Mouse (Mus musculus): ENCODE results near the gene Nav2.

Nav2 gene

DNA sequence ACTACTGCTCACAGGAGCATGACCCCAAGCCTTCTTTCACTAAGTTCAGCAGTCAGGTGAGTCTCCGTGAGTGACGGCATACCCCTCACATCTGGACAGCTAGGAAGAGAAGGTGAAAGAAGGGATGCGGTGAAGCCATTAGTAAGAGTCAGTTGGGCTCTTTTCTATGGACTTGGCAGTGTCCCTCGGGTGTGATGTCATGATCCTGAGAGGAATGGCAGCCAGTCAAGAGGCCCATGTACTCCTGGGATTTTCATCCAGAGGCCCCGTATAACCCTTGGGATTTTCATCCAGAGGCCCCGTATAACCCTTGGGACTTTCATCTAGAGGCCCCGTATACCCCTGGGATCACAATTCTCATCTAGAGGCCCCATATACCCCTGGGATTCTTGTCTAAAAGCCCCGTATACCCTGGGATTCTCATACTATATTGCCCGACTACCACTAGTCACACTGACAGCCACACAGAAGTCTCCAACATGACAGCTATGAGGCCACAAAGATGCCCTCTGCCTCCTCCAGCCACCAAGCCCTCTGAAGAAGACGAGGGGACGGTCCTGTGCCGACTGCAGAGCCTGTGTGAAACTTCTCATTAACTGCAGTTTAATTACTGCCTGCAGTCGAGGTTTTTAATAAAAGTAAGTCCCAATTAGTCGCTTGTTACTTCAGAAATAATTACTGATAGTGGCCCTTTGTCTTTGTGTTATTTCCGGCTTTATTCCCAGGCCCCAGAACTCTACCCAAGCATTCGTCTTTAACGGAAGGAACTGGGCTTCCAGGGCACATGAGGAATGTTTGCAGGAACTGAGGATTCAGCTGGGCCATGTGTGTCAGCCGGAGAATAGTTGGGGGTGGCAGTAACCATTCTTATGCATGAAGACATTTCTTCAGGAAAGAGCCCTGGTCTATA lies 251.4 kb downstream of the Nav2 start:
- no peak for DNase-seq (ENCODE audit: low read depth, low spot score)

DNA sequence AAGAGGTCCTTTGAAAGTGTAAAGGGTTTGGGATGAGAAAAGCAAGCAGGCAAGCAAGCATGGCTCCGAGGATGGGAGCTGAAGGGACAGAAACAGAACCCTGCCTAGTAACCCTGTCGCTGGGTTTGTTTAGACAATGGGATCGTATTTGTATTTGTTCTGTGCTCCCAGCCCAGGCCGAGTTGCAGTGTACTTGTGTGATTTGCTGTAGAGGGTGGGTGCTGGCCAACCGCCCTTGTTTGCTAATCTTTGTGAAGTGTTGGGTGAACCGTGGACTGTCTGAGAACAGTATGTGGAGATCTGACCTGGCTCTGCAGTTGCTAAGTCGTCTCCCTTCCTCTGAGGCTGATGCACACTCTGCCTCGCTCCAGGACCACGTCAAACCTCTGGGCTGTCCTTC lies 253.6 kb downstream of the Nav2 start:
- no peak for DNase-seq (ENCODE audit: low read depth, low spot score)

DNA sequence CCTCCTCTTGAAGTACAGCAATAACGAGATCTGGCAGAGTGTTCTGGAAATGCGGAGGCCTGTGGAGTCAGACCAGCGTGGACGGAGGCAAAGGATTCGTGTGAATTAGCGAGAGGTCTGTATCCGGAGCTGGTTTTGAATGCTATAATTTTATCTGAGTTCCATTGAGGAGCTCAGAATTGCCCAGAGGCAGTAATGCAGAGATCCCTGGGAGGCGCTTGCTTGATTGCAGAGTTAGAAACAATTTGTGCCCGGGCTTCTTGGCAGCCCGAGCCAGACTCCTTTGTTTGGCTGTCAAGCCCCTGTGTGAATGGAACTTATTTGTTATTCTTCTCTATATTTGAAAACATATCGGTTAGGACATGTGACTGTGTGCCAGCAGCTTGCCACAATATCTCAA lies 255.3 kb downstream of the Nav2 start:
- DNase-seq (ENCODE audit: low read depth, low spot score), result no peak

DNA sequence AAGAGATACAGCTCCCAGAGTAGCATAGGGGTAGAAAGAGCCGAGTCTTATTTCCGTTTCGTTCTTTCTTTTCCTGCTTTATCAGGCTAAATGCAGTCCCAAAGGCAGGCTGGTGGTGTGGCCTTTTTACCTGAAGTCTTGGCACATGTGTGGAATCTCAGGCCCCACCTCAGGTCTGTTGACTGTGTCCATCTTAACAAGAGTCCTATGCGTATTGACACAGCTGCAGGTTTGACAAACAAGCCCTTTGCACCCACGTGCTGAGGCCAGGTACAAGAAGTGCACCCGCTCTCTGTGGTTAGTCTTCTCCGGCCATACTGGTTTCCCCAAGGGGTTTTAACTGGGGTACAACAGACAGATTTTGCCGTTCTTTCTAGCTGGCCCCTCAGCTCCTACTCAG lies 256.4 kb downstream of the Nav2 start:
- DNase-seq (ENCODE audit: low read depth, low spot score), result no peak

DNA sequence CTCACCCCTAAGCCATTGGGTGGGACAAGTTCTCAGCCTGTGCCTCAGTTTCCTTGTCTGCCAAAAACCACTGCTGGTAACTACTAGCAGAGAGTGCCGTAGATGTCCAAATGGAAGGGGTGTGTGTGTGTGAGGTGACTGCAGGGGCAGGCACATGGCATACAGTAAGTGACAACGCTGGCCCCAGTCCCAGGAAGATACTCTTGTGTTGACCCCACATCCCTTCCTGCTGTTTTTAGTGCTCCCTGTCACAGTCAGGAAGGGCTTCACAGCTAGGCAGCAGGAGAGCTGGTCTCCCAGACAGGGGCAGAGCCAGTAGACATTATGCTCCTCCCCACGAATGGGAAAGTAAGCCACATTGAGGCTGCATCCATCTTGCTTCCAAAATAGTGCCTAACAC lies 264.4 kb downstream of the Nav2 start:
- DNase-seq (ENCODE audit: low read depth, low spot score), result no peak

DNA sequence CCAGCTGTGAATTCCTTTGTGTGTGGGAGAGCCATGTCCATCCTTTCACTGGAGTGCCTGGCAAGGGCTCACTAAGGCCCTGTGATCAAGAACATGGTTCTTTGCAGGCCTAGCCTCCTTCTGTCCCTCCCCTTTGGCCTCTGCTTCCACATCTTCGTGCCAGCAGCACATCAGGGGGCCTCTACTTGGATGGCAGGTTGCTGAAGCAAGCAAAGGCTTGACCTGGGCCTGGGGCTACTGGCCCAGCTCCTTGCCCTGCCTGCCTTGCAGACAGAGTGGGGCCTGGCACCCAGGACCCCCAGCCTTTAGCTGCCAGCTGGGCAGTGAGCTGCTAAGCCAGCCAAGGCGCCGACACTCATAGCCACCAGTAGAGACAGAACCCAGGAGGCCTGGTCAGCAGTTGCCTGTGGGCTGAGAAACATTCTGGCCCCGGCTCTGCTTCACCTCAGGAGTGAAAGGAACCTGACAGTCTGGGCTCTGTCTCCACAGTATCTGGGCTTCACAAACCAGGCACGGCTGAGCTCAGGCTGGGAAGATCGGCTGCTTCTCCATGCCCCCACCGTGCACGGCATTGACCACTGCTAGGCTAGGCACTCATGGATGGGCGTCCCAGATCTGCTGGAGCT lies 267.4 kb downstream of the Nav2 start:
- DNase-seq (ENCODE audit: low read depth, low spot score), result no peak

DNA sequence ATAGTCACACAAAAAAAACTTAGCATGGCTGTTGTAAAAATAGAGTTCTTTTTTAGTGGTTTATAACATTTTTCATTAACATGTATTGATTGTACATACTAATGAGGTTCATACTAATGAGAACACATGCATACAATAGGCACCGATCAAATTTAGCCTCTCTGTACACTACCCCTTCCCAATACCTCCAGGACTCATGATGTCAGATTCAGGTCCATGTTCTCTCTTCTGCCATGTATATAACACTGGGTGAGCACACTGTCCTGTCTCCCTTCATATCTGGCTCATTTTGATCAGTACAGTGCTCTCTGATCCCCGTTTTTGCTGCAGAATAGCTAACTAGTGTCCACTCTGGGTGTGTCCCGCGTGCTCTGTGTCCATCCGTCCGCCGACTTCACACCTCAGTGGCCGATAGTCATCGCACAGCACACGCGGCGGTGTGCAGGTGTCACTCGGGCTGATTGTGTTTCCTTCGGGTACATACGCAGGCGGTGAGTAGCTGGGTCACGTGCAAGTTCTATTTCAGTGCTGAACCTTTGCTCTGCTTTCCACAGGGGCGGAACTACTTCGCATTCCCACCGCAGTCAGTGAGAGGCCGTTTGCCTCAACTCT lies 268.2 kb downstream of the Nav2 start:
- no peak for DNase-seq (ENCODE audit: low read depth, low spot score)

DNA sequence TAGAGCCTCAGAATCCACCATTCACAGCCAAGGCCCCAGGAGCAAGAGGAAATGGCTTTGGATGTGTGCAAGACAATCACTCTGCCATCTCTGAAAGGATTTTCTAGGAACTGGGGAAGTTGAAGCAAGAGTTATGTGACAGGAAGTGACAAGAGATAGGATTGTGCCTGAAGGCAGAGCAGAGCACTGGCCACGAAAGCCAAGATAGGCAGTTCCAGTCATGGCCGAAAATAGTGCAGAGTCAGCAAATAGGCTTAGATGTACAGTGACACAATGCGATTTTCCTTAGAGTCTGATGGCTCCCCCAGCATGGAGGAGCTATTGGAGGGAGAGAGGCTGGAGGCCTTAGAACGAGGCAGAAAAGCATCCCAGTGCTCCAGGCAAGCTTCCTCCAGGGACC lies 269.7 kb downstream of the Nav2 start:
- DNase-seq (ENCODE audit: low read depth, low spot score), result no peak

DNA sequence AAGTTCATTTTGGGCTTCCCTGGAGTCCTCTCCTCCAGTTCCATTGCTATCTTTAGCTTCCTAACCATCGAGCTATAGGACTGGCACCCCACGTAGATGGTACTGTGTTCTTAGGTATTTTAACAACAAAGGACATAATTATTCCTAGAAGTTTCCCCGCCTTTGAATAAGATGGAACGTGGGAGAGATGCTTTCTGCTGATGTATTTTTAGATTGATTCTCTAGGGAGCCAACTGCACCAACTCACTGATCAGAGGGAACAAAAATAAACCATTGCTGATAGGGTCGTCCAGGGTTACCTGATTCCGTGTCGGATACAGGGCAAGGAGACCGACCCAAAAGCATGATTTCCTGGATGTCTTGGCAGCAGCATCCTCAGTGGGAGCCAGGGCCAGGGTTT lies 272.5 kb downstream of the Nav2 start:
- no peak for DNase-seq (ENCODE audit: low read depth, low spot score)

DNA sequence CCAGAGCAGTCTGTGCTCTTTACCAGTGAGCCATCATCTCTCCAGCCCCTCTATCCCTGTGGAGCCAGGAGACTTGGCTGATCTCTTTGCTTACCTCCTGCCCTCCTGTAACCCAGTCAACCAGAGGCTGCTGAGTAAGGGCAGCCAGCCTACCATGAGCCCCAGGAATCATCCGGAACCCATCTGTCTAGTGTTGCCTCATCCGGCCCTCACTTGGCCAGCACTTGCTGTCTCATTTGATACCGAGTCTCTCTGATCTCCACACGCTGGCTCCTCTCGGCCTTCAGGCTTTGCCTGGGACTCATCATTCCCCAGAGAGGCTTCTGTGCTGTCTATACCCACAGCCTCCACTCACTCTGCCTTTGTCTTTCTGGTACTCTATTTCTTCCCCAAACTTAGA lies 273.9 kb downstream of the Nav2 start:
- DNase-seq (ENCODE audit: low read depth, low spot score), result no peak

DNA sequence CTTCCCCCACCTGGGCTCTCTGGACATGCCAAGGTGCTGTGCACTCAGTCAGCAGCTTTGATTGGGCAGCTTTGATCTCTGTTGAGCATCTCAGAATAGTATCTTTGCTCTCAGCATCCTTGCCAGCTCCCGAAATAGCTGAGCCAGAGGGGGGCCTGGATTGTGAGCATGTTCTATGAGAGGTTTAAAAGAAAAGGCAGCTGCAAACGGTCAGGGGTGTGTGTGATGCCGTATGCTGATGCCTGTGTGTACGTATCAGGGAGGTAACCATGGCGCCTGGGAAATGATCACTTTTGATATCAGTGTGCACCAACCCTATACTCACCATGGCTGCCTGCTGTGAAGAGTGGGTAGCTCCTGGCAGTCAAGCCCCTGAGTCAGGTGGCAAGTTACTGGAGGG lies 275.2 kb downstream of the Nav2 start:
- DNase-seq (ENCODE audit: low read depth, low spot score), result no peak

DNA sequence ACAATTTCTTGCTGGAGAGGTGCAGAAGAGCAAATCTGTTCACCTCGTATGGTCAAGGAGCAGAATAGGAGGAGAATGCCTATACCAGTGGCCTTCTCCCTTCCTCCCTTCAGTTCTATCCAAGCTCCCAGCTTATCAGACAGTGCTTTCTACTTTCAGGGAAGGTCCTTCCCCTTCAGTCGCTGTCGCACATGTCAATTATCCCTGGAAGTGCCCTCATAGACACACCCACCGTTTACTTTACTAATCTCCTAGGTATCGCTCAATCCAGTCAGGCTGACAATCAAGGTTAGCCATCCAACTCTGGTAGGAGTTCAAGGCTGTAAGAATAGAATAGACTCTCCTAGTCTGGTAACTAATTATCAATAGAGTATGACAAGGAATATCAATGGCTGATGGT lies 277.5 kb downstream of the Nav2 start:
- no peak for DNase-seq (ENCODE audit: low read depth, low spot score)

DNA sequence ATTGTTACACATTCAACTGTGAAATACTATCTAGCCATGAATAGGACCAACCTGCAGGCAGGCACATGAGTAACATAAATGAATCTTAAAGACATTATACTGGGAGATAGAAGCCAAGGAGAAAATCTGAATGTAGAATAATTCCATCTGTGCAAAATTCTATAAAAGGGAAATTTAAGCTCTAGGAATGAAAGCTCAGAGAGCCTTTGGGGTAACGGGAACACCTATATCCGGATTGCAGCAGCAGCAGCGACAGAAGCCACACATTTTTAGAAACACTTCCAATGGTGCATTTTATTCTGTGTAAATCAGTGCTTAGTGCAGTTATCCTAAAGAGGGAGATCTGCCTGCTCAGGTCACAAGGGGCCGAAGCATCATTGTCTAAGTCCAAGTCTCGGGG lies 280.8 kb downstream of the Nav2 start:
- no peak for DNase-seq (ENCODE audit: low read depth, low spot score)

DNA sequence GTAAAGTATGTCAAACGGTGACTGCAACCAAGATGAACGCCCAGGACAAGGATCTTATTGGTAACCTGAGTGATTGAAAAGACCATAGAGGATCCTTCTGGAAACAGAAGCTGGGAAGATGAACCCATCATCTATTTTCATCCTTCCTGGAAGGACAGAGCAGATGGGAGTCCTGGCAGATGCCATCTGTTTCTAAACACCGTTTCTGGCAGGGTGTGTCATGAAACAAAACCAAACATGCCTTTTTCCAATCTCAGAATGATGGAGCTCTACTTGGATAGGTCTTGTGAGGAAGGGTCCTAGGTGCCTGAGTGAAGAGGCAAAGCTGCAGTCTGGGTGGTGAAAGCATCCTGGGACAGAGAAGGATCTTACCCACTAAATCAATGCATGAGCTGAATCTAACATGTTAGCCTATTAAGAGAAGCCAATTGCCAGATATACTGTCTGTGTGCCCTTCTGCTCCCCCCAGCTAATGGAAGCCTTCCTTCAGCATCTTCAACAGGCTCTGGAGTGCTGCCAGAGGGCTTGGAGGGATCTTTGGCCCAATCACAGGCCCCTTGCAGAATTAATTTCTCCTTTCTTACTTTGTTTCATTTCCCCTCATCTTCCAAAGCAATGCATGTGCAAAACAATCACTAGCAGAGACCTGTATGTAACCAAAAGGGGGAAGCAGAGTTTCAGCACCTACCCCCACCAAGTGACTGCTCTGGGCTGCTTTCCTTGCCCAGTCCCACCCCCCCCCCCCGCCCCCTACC lies 281.9 kb downstream of the Nav2 start:
- DNase-seq (ENCODE audit: low read depth, low spot score), result no peak

DNA sequence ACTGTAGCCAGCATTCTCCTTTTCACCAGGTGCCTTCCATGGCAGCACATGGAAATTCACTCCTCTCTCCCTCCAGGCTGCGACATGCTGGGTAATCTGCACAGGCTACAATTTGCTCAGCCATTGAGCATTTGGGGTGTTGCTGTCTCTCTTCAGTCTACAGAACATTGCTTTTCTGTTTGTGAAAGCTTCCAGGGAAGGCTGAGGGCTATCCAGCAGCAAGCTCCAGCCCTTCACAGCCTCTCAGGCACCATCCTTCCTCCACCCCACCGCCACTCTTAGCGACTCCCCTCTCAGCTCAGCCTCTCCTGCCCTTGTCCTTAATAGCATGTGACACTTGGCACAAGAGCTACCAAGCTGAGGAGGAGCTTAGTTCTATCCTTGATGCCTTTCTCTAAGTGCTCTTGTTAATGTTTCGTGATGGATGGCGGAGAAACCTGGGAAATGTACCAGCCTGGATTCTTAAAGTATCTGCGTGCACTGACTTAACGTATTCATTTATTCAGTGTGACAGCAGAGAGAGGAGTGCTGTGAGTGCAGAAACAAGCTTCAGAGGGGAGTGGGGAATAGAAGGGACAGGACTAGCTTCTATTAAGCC lies 282.7 kb downstream of the Nav2 start:
- DNase-seq (ENCODE audit: low read depth, low spot score), result no peak

DNA sequence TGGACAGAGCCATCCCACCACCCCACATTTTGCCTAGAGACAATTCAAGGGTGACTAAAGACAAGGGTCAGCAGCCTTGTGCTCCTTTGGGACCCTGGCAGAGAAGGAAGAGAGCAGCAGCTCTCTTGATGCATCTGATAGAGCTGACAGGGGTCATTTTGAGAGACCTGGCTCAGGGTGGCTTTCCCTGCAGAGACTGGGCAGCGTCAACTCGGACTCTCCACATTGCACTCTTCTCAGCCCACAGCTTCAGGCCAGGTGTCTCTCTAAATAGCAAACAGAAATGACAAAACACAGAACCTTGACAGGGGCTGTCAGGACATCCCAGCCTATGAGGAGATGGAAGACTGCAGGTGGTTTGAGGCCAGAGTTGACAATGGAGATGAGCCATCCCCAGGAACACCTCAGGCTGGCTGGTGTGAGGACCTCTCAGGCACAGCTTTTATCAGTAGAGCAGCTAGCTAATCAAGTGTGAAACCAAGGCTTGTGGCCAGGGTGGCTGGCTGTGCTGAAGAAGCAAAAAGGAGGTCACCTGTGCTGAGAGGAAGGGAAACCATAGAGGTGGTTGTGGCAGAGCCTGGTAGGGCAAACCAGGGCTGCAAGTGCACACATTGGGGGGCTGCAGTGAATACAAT lies 283.7 kb downstream of the Nav2 start:
- no peak for DNase-seq (ENCODE audit: low read depth, low spot score)

DNA sequence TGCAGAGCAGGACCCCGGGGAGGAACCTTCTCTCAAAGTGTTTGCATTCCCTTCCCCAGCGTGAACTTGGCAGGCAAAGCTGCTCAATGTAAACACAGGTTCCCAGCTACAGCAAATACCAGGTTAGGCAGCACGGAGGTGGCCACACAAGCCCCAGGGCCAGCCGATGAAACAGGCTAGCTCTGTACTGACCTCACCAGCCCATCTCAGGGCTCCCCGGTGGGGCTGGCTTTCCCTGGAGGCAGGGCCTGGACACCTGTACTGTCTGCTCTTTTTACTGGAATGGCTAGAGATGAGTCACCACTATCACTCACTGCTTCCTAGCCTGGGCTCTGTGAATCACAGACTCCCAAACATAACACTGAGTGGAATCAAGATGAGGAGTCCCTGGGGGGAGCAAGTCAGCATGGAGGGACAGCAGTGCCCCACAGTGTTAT lies 287.2 kb downstream of the Nav2 start:
- DNase-seq (ENCODE audit: low read depth, low spot score), result no peak

DNA sequence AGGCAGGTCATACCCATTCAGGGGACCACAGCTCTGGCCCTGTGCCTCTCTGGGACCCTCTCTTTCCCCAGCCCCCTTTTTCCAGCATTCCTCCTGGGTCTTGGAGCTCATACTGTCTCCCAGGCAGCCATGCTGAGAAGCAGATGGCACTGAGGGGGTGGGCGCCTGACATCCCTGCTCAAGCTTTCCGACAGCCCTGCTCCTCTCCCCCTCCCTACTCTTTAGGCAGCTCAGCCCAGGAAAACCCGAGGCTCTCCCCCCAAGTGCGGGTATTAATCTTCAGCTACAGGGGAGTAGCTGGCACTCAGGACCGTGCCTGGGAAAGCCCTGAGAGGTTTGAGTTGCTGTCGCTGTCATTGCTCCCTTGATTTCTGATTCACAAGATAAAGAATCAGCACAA lies 290.9 kb downstream of the Nav2 start:
- DNase-seq (ENCODE audit: low read depth, low spot score), result no peak

DNA sequence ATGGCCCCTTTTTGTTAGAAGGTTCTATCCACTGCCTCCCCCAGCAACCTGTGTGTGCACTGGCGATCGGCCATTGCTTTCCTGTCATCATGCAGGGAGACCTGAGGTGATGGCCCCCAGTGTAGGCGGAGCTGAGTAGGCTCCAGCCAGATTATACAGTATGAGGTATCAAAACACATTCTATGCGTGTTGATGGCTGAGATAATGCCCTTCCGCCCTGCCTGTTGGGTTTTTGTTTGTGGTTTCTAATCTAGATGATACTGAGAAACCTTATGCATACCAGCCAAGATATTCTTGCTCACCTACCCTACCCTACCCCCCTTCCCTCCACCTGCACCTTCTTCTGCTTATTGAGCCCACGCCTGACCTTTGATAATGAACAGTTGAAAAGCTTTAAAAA lies 291.8 kb downstream of the Nav2 start:
- DNase-seq (ENCODE audit: low read depth, low spot score), result no peak

DNA sequence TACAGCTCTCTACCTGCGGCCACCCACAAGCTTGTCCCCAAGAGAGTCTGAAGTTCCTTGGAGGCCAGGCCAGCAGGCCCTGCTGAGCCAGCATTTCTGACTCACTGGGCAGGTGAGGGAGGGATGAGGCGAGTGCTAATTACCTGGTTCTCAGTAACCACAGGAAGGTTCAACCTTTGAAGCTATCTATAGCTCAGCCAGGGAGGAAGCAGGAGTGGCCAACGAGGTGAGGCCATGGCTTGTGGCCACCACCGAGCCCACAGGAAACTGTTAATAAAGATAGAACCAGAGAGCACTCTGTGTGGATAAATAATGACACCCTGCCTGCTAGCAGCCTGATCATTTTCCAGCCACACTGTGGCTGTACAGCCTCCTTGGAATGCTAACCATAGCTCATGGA lies 294.5 kb downstream of the Nav2 start:
- no peak for DNase-seq (ENCODE audit: low read depth, low spot score)

DNA sequence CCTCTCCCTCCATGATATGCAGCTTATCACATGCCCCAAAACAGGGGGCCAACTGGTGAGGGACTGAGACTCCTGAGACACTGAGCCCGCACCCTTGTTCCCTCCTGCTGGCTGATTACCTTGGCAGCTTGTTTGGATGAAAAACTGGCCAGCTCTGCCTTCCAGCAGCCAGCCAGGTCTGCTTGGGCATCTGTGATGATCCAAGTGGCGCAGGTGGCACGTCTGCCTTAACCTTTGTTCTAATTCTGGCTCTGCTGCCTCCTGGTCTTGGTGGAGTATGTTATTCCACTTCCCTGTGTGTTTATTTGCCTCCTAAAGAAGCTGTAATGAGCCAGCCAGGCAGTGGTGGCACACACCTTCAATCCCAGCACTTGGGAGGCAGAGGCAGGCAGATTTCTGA lies 296.3 kb downstream of the Nav2 start:
- DNase-seq (ENCODE audit: low read depth, low spot score), result no peak
